Mouse (Mus musculus) hindbrain, embryonic 11.5 days (tissue): ENCODE data around the gene Polr2j. TPM values are rescaled to one million over a fixed set of nuclear protein-coding genes. Genes with fewer than 3 reads are reported as not detected.

Experiments used
- ATAC-seq: fragments of 200-750 bp; cut with Nextera tagmentation; 2 replicates; pipeline ENCODE4 v1.8.0; 2017; ENCODE audit warnings: mild to moderate bottlenecking, moderate TSS enrichment, moderate library complexity; ENCODE audit not compliant: low FRiP score
- DNase-seq: peaks from one replicate; pipeline ENCODE4 v3.0.0-alpha.2; 2015; ENCODE audit warnings: low spot score
- H3K27ac ChIP-seq: fragments of 300-500 bp; sonication (generic); 2 replicates; pipeline ENCODE4 v1.5.1; 2014; ENCODE audit warnings: mild to moderate bottlenecking, low read depth, low read length
- H3K27me3 ChIP-seq: fragments of 300-500 bp; sonication (generic); 2 replicates; pipeline ENCODE4 v1.6.1; 2014; ENCODE audit warnings: mild to moderate bottlenecking, low read length, moderate library complexity, mixed read lengths; ENCODE audit not compliant: control insufficient read depth, insufficient read depth
- H3K36me3 ChIP-seq: fragments of 300-500 bp; sonication (generic); 2 replicates; pipeline ENCODE4 v1.6.1; 2014; ENCODE audit warnings: mild to moderate bottlenecking, low read length, moderate library complexity, mixed read lengths; ENCODE audit not compliant: control insufficient read depth, insufficient read depth
- H3K4me1 ChIP-seq: fragments of 300-500 bp; sonication (generic); replicated peaks from 2 replicates; pipeline ENCODE4 v1.6.1; 2014; ENCODE audit warnings: low read length, mixed read lengths; ENCODE audit not compliant: control insufficient read depth, insufficient read depth
- H3K4me2 ChIP-seq: fragments of 300-500 bp; sonication (generic); replicated peaks from 2 replicates; pipeline ENCODE4 v1.6.1; 2014; ENCODE audit warnings: mild to moderate bottlenecking, low read depth, low read length
- H3K4me3 ChIP-seq: fragments of 300-500 bp; sonication (generic); 2 replicates; pipeline ENCODE4 v1.5.1; 2014; ENCODE audit warnings: low read depth, low read length
- H3K9ac ChIP-seq: fragments of 300-500 bp; sonication (generic); 2 replicates; pipeline ENCODE4 v1.6.1; 2014; ENCODE audit warnings: low read depth, low read length
- H3K9me3 ChIP-seq: fragments of 300-500 bp; sonication (generic); 2 replicates; pipeline ENCODE4 v1.6.1; 2016; ENCODE audit warnings: low read length; ENCODE audit not compliant: control insufficient read depth
- WGBS: fragments of 180-500 bp; shearing (Covaris S2); extraction: QIAGEN DNeasy Blood & Tissue Kit; methylation state at CpG from one replicate; pipeline ENCODE4 v1.1.7; 2014; 5-methylcytosine and 5-hydroxymethylcytosine counted together
- polyA plus RNA-seq: library from polyadenylated mRNA; unstranded; fragments of >200 nt; fragmentation: Nextera tagmentation; extraction: Ambion mirVana; gene quantifications from 2 replicates; pipeline ENCODE4 v1.2.1, GENCODE M21; 2014

Gene Polr2j
- polyA plus RNA-seq, 1 experiment from 2014 or later: 238 TPM

- H3K36me3 ChIP-seq: no peaks in the 10 kb centered on the region
- no peak overlapping the region for H3K4me2 ChIP-seq
- no peak overlapping the region for H3K9ac ChIP-seq
- H3K27ac ChIP-seq: no peak overlapping the region
- H3K9me3 ChIP-seq: no peaks in the 10 kb centered on the region
- no peak for DNase-seq
- ATAC-seq: no peak
- H3K27me3 ChIP-seq: peaks cover 10% of the 10 kb centered on the region
- peaks cover 6% of the 10 kb centered on the region; the same call in 1 of the 2 replicates for H3K4me1 ChIP-seq
- 75% methylated on average over 4 of the region's 4 CpGs for WGBS
- H3K4me3 ChIP-seq: no peak overlapping the region
Observed at GRCm38 (mm10) chr5:136082345-136082744, 34.1 kb upstream of the Polr2j start.

GRCm38 (mm10) chr5:136083669-136084107 lies 32.7 kb upstream of the Polr2j start, which contains the start of gene Rasa4:
TSS of gene Rasa4 (plus strand) at chr5:136083916.
- Histone ChIP-seq H3K27me3 (peaks cover 10% of the 10 kb centered on the region), H3K4me3 (peak within 1 kb of the TSS; percentile 37), H3K27ac (no peak within 1 kb of the TSS), H3K36me3 (no peaks in the 10 kb centered on the region), H3K9me3 (no peaks in the 10 kb centered on the region), H3K4me2 (peak within 1 kb of the TSS; percentile 82), H3K9ac (peak within 1 kb of the TSS; percentile 37), H3K4me1 (peaks cover 6% of the 10 kb centered on the region; the same call in 1 of the 2 replicates)
- DNase-seq: peak; percentile 98
- whole genome bisulfite sequencing: under 1% methylated on average over 25 of the region's 28 CpGs
- ATAC-seq: peak; percentile 94

GRCm38 (mm10) chr5:136084144-136084881 lies 32.1 kb upstream of the Polr2j start:
- Histone ChIP-seq H3K9ac (peak overlapping the region; percentile 37), H3K4me2 (peak overlapping the region; percentile 82), H3K36me3 (no peaks in the 10 kb centered on the region), H3K27me3 (peaks cover 10% of the 10 kb centered on the region), H3K9me3 (no peaks in the 10 kb centered on the region), H3K4me1 (peaks cover 6% of the 10 kb centered on the region; the same call in 1 of the 2 replicates), H3K4me3 (peak overlapping the region; percentile 37), H3K27ac (no peak overlapping the region)
- DNase-seq: no peak
- under 1% methylated on average over 23 of the region's 23 CpGs for WGBS
- peak; percentile 39 for ATAC-seq

GRCm38 (mm10) chr5:136084891-136085651 lies 31.4 kb upstream of the Polr2j start:
- ATAC-seq: peak; percentile 50; the same call in 1 of the 2 replicates
- 4% methylated on average over 16 of the region's 21 CpGs for WGBS

GRCm38 (mm10) chr5:136086290-136086689 lies 30.1 kb upstream of the Polr2j start:
- Histone ChIP-seq H3K36me3 (no peaks in the 10 kb centered on the region), H3K4me1 (peaks cover 6% of the 10 kb centered on the region; the same call in 1 of the 2 replicates), H3K27me3 (peaks cover 10% of the 10 kb centered on the region), H3K9ac (no peak overlapping the region), H3K4me3 (no peak overlapping the region), H3K9me3 (no peaks in the 10 kb centered on the region), H3K27ac (no peak overlapping the region), H3K4me2 (no peak overlapping the region)
- DNase-seq (no peak), ATAC-seq (no peak)
- 94% methylated on average over 8 of the region's 8 CpGs for WGBS

More at GRCm38 (mm10) chr5:136084891-136085651, 31.4 kb upstream of the Polr2j start:
- H3K27me3 ChIP-seq: peaks cover 10% of the 10 kb centered on the region
- H3K9me3 ChIP-seq: no peaks in the 10 kb centered on the region
- peak overlapping the region; percentile 16; the same call in 1 of the 2 replicates for H3K9ac ChIP-seq
- no peaks in the 10 kb centered on the region for H3K36me3 ChIP-seq
- peak; percentile 68 for DNase-seq
- peak overlapping the region; percentile 82 for H3K4me2 ChIP-seq
- peaks cover 6% of the 10 kb centered on the region; the same call in 1 of the 2 replicates for H3K4me1 ChIP-seq
- peak overlapping the region; percentile 37; the same call in 1 of the 2 replicates for H3K4me3 ChIP-seq
- no peak overlapping the region for H3K27ac ChIP-seq

- H3K36me3 ChIP-seq: no peaks in the 10 kb centered on the region
- H3K4me3 ChIP-seq: no peak overlapping the region
- H3K9ac ChIP-seq: no peak overlapping the region
- peaks cover 6% of the 10 kb centered on the region; the same call in 1 of the 2 replicates for H3K4me1 ChIP-seq
- no peak overlapping the region for H3K4me2 ChIP-seq
- ATAC-seq (no peak), DNase-seq (no peak)
- H3K27ac ChIP-seq: no peak overlapping the region
- H3K9me3 ChIP-seq: no peaks in the 10 kb centered on the region
- 14% methylated on average over 14 of the region's 14 CpGs for WGBS
- H3K27me3 ChIP-seq: peaks cover 10% of the 10 kb centered on the region
Observed at GRCm38 (mm10) chr5:136088821-136089575, 27.4 kb upstream of the Polr2j start.

GRCm38 (mm10) chr5:136091927-136092326 lies 24.5 kb upstream of the Polr2j start:
- WGBS: 66% methylated on average over 5 of the region's 5 CpGs
- Histone ChIP-seq H3K4me3 (no peak overlapping the region), H3K27me3 (no peaks in the 10 kb centered on the region), H3K4me2 (no peak overlapping the region), H3K9me3 (no peaks in the 10 kb centered on the region), H3K36me3 (no peaks in the 10 kb centered on the region), H3K4me1 (no peaks in the 10 kb centered on the region), H3K27ac (no peak overlapping the region), H3K9ac (no peak overlapping the region)
- DNase-seq (no peak), ATAC-seq (no peak)

GRCm38 (mm10) chr5:136094249-136095010 lies 22.0 kb upstream of the Polr2j start:
- ATAC-seq (no peak), DNase-seq (no peak)
- Histone ChIP-seq H3K4me3 (no peak overlapping the region), H3K4me2 (no peak overlapping the region), H3K4me1 (no peaks in the 10 kb centered on the region), H3K36me3 (no peaks in the 10 kb centered on the region), H3K27me3 (no peaks in the 10 kb centered on the region), H3K27ac (no peak overlapping the region), H3K9ac (no peak overlapping the region), H3K9me3 (no peaks in the 10 kb centered on the region)
- WGBS: 46% methylated on average over 8 of the region's 8 CpGs
